In the genomic region with DNA sequence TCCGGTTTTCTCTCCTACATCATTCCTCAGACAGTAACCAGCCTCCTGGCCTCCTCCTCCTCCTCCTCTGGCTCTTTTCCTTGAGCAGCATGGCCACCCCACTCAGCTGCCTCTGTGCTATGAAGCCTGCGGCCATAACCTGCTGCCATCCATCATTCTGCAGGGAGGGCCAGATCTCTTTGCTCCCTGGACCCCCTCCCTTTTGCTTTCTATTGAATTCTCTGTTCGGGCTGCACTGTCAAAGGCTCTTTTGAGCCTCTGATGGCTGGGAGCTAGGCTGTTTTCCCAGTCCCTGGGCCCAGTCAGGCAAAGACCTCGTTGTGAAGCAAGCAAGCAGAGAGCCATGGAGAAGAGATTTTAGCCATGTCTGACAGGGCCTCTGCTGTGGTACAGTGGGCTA, we compare ENCODE assay signal across 10 mouse cellular contexts. TPM values are rescaled to one million over a fixed set of nuclear protein-coding genes. Genes with fewer than 3 reads are reported as not detected.
DNase-seq lines count a peak whose midpoint lies in the region; ATAC-seq lines count a peak whose summit lies in the region.
"Had no signal": no experiment of that assay in that cellular context is flagged by ENCODE, and none has a peak within 500 bp of the region (broad histone marks: within the 10 kb centered on the region; RNA-seq: fewer than 3 reads in every experiment).

No protein-coding gene starts in this region.

- peaks cover 23% of the 10 kb centered on the region for H3K4me1 ChIP-seq in kidney, embryonic 15.5 days
- no peaks in the 10 kb centered on the region for H3K4me1 ChIP-seq in embryonic facial prominence, embryonic 14.5 days (ENCODE audit: control insufficient read depth, insufficient read depth, low read length)
- peaks cover 32% of the 10 kb centered on the region for H3K4me1 ChIP-seq in hindbrain, embryonic 14.5 days (replicated peaks; ENCODE audit: control insufficient read depth, insufficient read depth, low read length)

- H3K9me3 ChIP-seq in kidney, embryonic 15.5 days (replicated peaks) = no peaks in the 10 kb centered on the region
- no peaks in the 10 kb centered on the region for H3K9me3 ChIP-seq in embryonic facial prominence, embryonic 14.5 days (ENCODE audit: control insufficient read depth, low read length)
- no peaks in the 10 kb centered on the region for H3K9me3 ChIP-seq in hindbrain, embryonic 14.5 days (ENCODE audit: control insufficient read depth, low read length)
- H3K9me3 ChIP-seq: liver, embryonic 15.5 days had no signal

- H3K4me2 ChIP-seq in kidney, embryonic 15.5 days = no peak overlapping the region
- no peak overlapping the region for H3K4me2 ChIP-seq in embryonic facial prominence, embryonic 14.5 days (ENCODE audit: low read depth, low read length)
- H3K4me2 ChIP-seq in hindbrain, embryonic 14.5 days (replicated peaks) = 0 out of 2 replicates have a peak overlapping the region, but pooled peaks have one; percentile 6
- H3K4me2 ChIP-seq: liver, embryonic 15.5 days had no signal

- 33% methylated on average over 4 of the region's 4 CpGs for WGBS in kidney, embryonic 15.5 days
- WGBS in embryonic facial prominence, embryonic 14.5 days = 44% methylated on average over 4 of the region's 4 CpGs
- WGBS in hindbrain, embryonic 14.5 days = 26% methylated on average over 4 of the region's 4 CpGs

- H3K27ac ChIP-seq in kidney, embryonic 15.5 days = 0 out of 2 replicates have a peak overlapping the region, but pooled peaks have one; percentile 51
- H3K27ac ChIP-seq in embryonic facial prominence, embryonic 14.5 days (replicated peaks; ENCODE audit: low read depth, low read length) = 0 out of 2 replicates have a peak overlapping the region, but pooled peaks have one; percentile 22
- H3K27ac ChIP-seq in hindbrain, embryonic 14.5 days = peak overlapping the region; percentile 83
- H3K27ac ChIP-seq: liver, embryonic 15.5 days had no signal

- no peak overlapping the region for H3K9ac ChIP-seq in kidney, embryonic 15.5 days
- H3K9ac ChIP-seq in embryonic facial prominence, embryonic 14.5 days (ENCODE audit: low read depth, low read length) = no peak overlapping the region
- peak overlapping the region; percentile 34 for H3K9ac ChIP-seq in hindbrain, embryonic 14.5 days
- H3K9ac ChIP-seq: liver, embryonic 15.5 days had no signal

- DNase-seq in kidney, adult 18-20 months = no peak
- DNase-seq in embryonic facial prominence, embryonic 14.5 days (ENCODE audit: low spot score) = no peak
- DNase-seq in hindbrain, embryonic 14.5 days (ENCODE audit: low spot score) = no peak
- DNase-seq in neural tube, embryonic 10.5 days (ENCODE audit: extremely low spot score, low spot score) = peak; percentile 45
- no peak for DNase-seq in cerebellum, adult 11-12 months
- DNase-seq in kidney, adult 9 months = no peak
- DNase-seq in frontal cortex, postnatal 10 days (ENCODE audit: low spot score in 2 of 2) = no peak

- peaks cover 3% of the 10 kb centered on the region; the same call in 1 of the 2 replicates for H3K36me3 ChIP-seq in kidney, embryonic 15.5 days
- H3K36me3 ChIP-seq in embryonic facial prominence, embryonic 14.5 days (ENCODE audit: control insufficient read depth, insufficient read depth, low read length) = no peaks in the 10 kb centered on the region
- H3K36me3 ChIP-seq in hindbrain, embryonic 14.5 days (replicated peaks; ENCODE audit: control insufficient read depth, insufficient read depth) = peaks cover 95% of the 10 kb centered on the region
- H3K36me3 ChIP-seq: liver, embryonic 15.5 days had no signal

- H3K27me3 ChIP-seq in kidney, embryonic 15.5 days = no peaks in the 10 kb centered on the region
- no peaks in the 10 kb centered on the region for H3K27me3 ChIP-seq in embryonic facial prominence, embryonic 14.5 days (replicated peaks; ENCODE audit: control insufficient read depth, insufficient read depth, low read length)
- no peaks in the 10 kb centered on the region for H3K27me3 ChIP-seq in hindbrain, embryonic 14.5 days (ENCODE audit: control insufficient read depth, insufficient read depth, low read length)
- H3K27me3 ChIP-seq: liver, embryonic 15.5 days had no signal

- H3K4me3 ChIP-seq in kidney, embryonic 15.5 days (replicated peaks) = no peak overlapping the region
- H3K4me3 ChIP-seq in embryonic facial prominence, embryonic 14.5 days (ENCODE audit: low read depth, low read length) = no peak overlapping the region
- H3K4me3 ChIP-seq in hindbrain, embryonic 14.5 days (replicated peaks; ENCODE audit: low read length) = no peak overlapping the region
- H3K4me3 ChIP-seq: erythroblast, embryonic 14.5 days; liver, embryonic 15.5 days had no signal

- ATAC-seq in kidney, embryonic 15.5 days (replicated peaks; ENCODE audit: low FRiP score) = no peak
- ATAC-seq in embryonic facial prominence, embryonic 14.5 days (ENCODE audit: low read depth) = peak; percentile 35; the same call in 1 of the 2 replicates
- peak; percentile 46 for ATAC-seq in hindbrain, embryonic 14.5 days (ENCODE audit: low FRiP score)

RNA-seq across cellular contexts. Expression of a gene that starts 18.7 kb away (rescaled TPM):
- 13.1 and 16.2 TPM in 2 replicates for polyA plus RNA-seq in kidney, embryonic 15.5 days (2015; fragmentation: Nextera tagmentation; extraction: Ambion mirVana)
- polyA plus RNA-seq in embryonic facial prominence, embryonic 14.5 days (2014; fragmentation: Nextera tagmentation; extraction: Ambion mirVana) = 25.8 and 30.9 TPM in 2 replicates
- polyA plus RNA-seq in hindbrain, embryonic 14.5 days (2014; fragmentation: Nextera tagmentation; extraction: Ambion mirVana) = 207 and 233 TPM in 2 replicates

RNA-seq across cellular contexts. Expression of a gene that starts 39.6 kb away (rescaled TPM):
- polyA plus RNA-seq in kidney, embryonic 15.5 days (2015; fragmentation: Nextera tagmentation; extraction: Ambion mirVana) = 46.7 and 50.4 TPM in 2 replicates
- polyA plus RNA-seq in embryonic facial prominence, embryonic 14.5 days (2014; fragmentation: Nextera tagmentation; extraction: Ambion mirVana) = 60.9 and 62.9 TPM in 2 replicates
- polyA plus RNA-seq in hindbrain, embryonic 14.5 days (2014; fragmentation: Nextera tagmentation; extraction: Ambion mirVana) = 66.4 and 66.6 TPM in 2 replicates

Comparison
In these comparisons a context has a peak if more than half of its experiments do, and no peak if none do; other contexts are left out.
1. H3K27ac ChIP-seq: peak in every context shown above with its lines; median percentile 83 in hindbrain, embryonic 14.5 days; 51 in kidney, embryonic 15.5 days; 22 in embryonic facial prominence, embryonic 14.5 days.